Mouse (Mus musculus) lung, postnatal 0 days (tissue): ENCODE data around the gene Gh.

ENCODE experiments used
- CTCF ChIP-seq: IDR thresholded peaks from 2 replicates; pipeline ENCODE4 v1.5.1; 2016; ENCODE audit warnings: antibody characterized with exemption, mild to moderate bottlenecking
- EP300 ChIP-seq: IDR thresholded peaks from 2 replicates; pipeline ENCODE4 v1.6.1; 2016; ENCODE audit warnings: antibody characterized with exemption, mild to moderate bottlenecking, control low read depth

DNA sequence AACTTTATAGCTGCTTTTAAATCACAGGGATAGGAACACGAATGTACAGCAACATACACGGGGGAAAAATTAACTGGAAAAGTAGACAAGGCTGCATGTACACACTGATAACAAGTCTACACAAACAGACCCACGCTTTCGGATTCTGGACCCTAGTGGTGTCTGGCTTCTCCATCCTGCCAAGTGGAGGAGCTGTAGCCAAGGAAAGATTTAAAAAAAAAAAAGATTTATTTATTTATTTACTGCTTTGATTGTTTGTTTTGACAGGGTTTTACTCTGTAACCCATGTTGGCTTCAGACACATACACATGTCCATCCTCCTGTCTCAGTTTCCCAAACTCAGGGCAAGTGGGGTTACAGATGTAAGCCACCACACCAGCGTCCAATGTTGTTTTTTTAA lies 5.8 kb upstream of the Gh start:
- TF ChIP-seq CTCF (no peak), EP300 (no peak)
